ENCODE assay signal across 14 mouse cellular contexts in the genomic region with DNA sequence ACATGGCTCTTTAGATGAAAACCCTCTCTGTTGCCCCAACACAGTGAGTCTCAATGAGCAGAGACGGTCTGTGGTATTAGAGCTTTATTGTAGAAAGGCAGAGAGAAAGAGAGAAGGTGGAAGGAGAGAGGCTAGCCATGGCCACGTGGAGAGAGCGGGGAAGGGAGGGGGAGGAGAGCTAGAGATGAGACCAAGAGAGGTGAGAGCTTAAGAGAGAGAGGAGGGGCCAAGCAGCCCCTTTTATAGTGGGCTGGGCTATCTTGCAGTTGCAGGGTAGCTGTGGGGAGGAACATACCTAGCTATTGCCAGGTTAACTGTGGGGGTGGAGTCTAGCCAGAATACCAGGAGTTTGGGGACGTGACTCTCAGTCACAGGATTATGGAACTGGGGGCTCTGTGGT. TPM values are rescaled to one million over a fixed set of nuclear protein-coding genes. Genes with fewer than 3 reads are reported as not detected.
"Had no signal": no experiment of that assay in that cellular context is flagged by ENCODE, and none has a peak within 500 bp of the region (broad histone marks: within the 10 kb centered on the region; RNA-seq: fewer than 3 reads in every experiment).

No protein-coding gene starts in this region.

RNA-seq across cellular contexts. Expression of gene Anapc15-ps, which starts 43.1 kb away (rescaled TPM):
- total RNA-seq: layer of hippocampus, adult 18-20 months; layer of hippocampus, postnatal 14 days; left cerebral cortex, adult 8-10 months; left cerebral cortex, postnatal 14 days; left cerebral cortex, postnatal 4 days; neutrophil, adult 5-6 weeks had no signal
- polyA plus RNA-seq: kidney, embryonic 16.5 days; liver, embryonic 16.5 days; lung, adult 2 months; lung, embryonic 16.5 days; midbrain, embryonic 12.5 days; midbrain, embryonic 15.5 days; neural tube, embryonic 13.5 days; thymus, postnatal 0 days had no signal
